Mouse (Mus musculus): ENCODE measurements around the gene Hbb-y.

DNA sequence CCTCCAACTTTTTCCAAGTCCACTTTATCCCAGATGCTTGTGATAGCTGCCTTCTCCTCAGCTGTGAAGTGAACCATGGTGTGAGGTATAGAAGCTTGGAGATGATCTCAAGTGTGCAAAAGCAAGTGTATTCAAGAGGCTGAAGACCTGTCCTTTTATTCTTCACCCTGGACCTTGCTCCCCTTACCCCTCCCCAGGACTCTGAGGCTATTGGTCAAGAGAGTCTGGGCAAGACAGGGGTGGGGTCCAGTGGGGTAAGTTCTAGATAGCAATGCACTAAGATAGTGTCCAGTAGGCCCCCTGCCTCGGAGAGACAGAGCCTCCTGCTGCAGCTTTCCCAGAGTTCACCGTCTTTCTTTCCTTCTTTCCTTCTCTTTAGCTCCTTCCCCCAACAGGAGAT is 10.0 kb downstream of the Hbb-y start, which contains the start of gene Hbb-bh1:
- TF ChIP-seq CTCF (IDR thresholded peaks at IDR 0.05; ENCODE audit: low read depth) (no peak), EP300 (IDR thresholded peaks at IDR 0.05; ENCODE audit: low read depth) (no peak)
